Mouse (Mus musculus) kidney, adult 2 months (tissue): ENCODE measurements around the gene Polq.

ENCODE experiments used
- CTCF ChIP-seq: fragments of 200-500 bp; conservative IDR thresholded peaks from 2 replicates; pipeline ENCODE4 v1.5.1; 2011; ENCODE audit warnings: low read depth, mild to moderate bottlenecking, control low read depth, low read length, moderate library complexity, mixed read lengths; ENCODE audit not compliant: insufficient read depth, insufficient read length
- POLR2A ChIP-seq: fragments of 200-500 bp; IDR thresholded peaks from one replicate; pipeline ENCODE4 v1.6.1; 2011; ENCODE audit warnings: low read depth, low read length, control low read depth

- TF ChIP-seq CTCF (no peak), POLR2A (no peak)
These were observed 48.0 kb downstream of the Polq start for GRCm38 (mm10) chr16:37059631-37060030.
